Mouse (Mus musculus): Measurements from ENCODE around the gene Serpinb9e.
"Not testable (repeated sequence)": the region's sequence is repeated elsewhere in the genome, so short reads cannot be mapped to it uniquely, and the experiment has no call there.

Gene Serpinb9e

GRCm38 (mm10) chr13:33249312-33249711, at the start of gene Serpinb9e:
TSS of gene Serpinb9e (plus strand) at chr13:33249612.
- not testable (repeated sequence) for DNase-seq (ENCODE audit: low spot score)

GRCm38 (mm10) chr13:33199740-33200139, 49.7 kb upstream of the Serpinb9e start:
- no peak for DNase-seq (ENCODE audit: low spot score)

GRCm38 (mm10) chr13:33308631-33309030, 59.2 kb downstream of the Serpinb9e start:
- not testable (repeated sequence) for DNase-seq (ENCODE audit: low spot score)
